Mouse (Mus musculus) hindbrain, embryonic 13.5 days (tissue): ENCODE results near the gene Cluap1. TPM values are rescaled to one million over a fixed set of nuclear protein-coding genes. Genes with fewer than 3 reads are reported as not detected.

ENCODE experiments used
- ATAC-seq: fragments of 200-750 bp; cut with Nextera tagmentation; 2 replicates; pipeline ENCODE4 v1.8.0; 2017; ENCODE audit warnings: moderate TSS enrichment; ENCODE audit not compliant: low FRiP score
- H3K27ac ChIP-seq: fragments of 300-500 bp; sonication (generic); 2 replicates; pipeline ENCODE4 v1.5.1; 2015; ENCODE audit warnings: inconsistent platforms, mild to moderate bottlenecking, moderate library complexity
- H3K27me3 ChIP-seq: fragments of 300-500 bp; sonication (generic); 2 replicates; pipeline ENCODE4 v1.6.1; 2015; ENCODE audit warnings: mild to moderate bottlenecking, inconsistent platforms
- H3K36me3 ChIP-seq: fragments of 300-500 bp; sonication (generic); 2 replicates; pipeline ENCODE4 v1.6.1; 2015; ENCODE audit warnings: mild to moderate bottlenecking, inconsistent platforms
- H3K4me1 ChIP-seq: fragments of 300-500 bp; sonication (generic); replicated peaks from 2 replicates; pipeline ENCODE4 v1.6.1; 2015; ENCODE audit warnings: inconsistent platforms
- H3K4me2 ChIP-seq: fragments of 300-500 bp; sonication (generic); 2 replicates; pipeline ENCODE4 v1.6.1; 2015; ENCODE audit warnings: inconsistent platforms, mild to moderate bottlenecking, moderate library complexity
- H3K4me3 ChIP-seq: fragments of 300-500 bp; sonication (generic); 2 replicates; pipeline ENCODE4 v1.5.1; 2015; ENCODE audit warnings: mild to moderate bottlenecking, inconsistent platforms
- H3K9ac ChIP-seq: fragments of 300-500 bp; sonication (generic); 2 replicates; pipeline ENCODE4 v1.6.1; 2015; ENCODE audit warnings: mild to moderate bottlenecking, inconsistent platforms
- H3K9me3 ChIP-seq: fragments of 300-500 bp; sonication (generic); 2 replicates; pipeline ENCODE4 v1.6.1; 2016; ENCODE audit warnings: inconsistent platforms
- WGBS: fragments of 180-500 bp; shearing (Covaris S2); methylation state at CpG from one replicate; pipeline ENCODE4 v1.1.7; 2015; 5-methylcytosine and 5-hydroxymethylcytosine counted together
- polyA plus RNA-seq: library from polyadenylated mRNA; unstranded; fragments of >200 nt; fragmentation: Nextera tagmentation; extraction: Ambion mirVana; gene quantifications from 2 replicates; pipeline ENCODE4 v1.2.1, GENCODE M21; 2015

Cluap1 gene
- polyA plus RNA-seq: 34.4 and 35.8 TPM in 2 replicates

- peaks cover 50% of the 10 kb centered on the region for H3K36me3 ChIP-seq
- peak within 1 kb of the TSS; percentile 80 for H3K9ac ChIP-seq
- peak within 1 kb of the TSS; percentile 64 for H3K4me3 ChIP-seq
- H3K27me3 ChIP-seq: no peaks in the 10 kb centered on the region
- no peaks in the 10 kb centered on the region for H3K9me3 ChIP-seq
- peak; percentile 98 for ATAC-seq
- peak within 1 kb of the TSS; percentile 84 for H3K27ac ChIP-seq
- peaks cover 21% of the 10 kb centered on the region for H3K4me1 ChIP-seq
- peak within 1 kb of the TSS; percentile 68 for H3K4me2 ChIP-seq
- WGBS: 0% methylated on average over 33 of the region's 33 CpGs
Observed at GRCm38 (mm10) chr16:3908537-3909111, at the start of gene Cluap1, which contains the start of gene 1700037C18Rik. Gene Cluap1 (plus strand): TSS chr16:3908801. Gene 1700037C18Rik (minus strand): TSS chr16:3908689.

DNA sequence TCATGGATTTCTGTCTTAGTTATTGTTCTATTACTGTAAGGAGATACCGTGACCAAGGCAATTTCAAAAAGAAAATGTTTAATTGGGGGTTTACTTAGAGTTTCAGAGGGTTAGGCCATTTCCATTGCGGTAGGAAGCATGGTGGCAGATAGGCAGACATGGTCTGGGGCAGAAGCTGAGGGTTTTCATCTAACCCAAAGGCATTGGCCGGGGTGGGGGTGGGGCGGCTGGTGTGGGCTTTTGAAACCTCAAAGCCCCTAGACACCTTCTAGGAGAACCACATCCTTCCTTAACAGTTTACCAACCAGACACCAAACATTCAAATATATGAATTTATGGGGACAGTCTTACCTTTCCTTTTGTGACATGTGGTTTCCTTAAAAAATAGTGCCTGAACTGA, 49.3 kb upstream of the Cluap1 start:
- Histone ChIP-seq H3K9me3 (no peaks in the 10 kb centered on the region), H3K4me2 (no peak overlapping the region), H3K36me3 (peaks cover 36% of the 10 kb centered on the region), H3K9ac (no peak overlapping the region), H3K4me3 (no peak overlapping the region), H3K27ac (no peak overlapping the region), H3K4me1 (no peaks in the 10 kb centered on the region), H3K27me3 (no peaks in the 10 kb centered on the region)
- 92% methylated on average over 4 of the region's 4 CpGs for WGBS
- ATAC-seq: no peak

GRCm38 (mm10) chr16:3871815-3872214, 36.8 kb upstream of the Cluap1 start:
- Histone ChIP-seq H3K4me3 (peak overlapping the region; percentile 55), H3K4me2 (peak overlapping the region; percentile 83), H3K4me1 (peaks cover 23% of the 10 kb centered on the region), H3K36me3 (peaks cover 27% of the 10 kb centered on the region), H3K27me3 (no peaks in the 10 kb centered on the region), H3K27ac (peak overlapping the region; percentile 53; the same call in 1 of the 2 replicates), H3K9ac (peak overlapping the region; percentile 75), H3K9me3 (no peaks in the 10 kb centered on the region)
- no peak for ATAC-seq
- WGBS: 4% methylated on average over 16 of the region's 16 CpGs

- H3K9me3 ChIP-seq: no peaks in the 10 kb centered on the region
- no peaks in the 10 kb centered on the region for H3K27me3 ChIP-seq
Observed at GRCm38 (mm10) chr16:3872216-3873047, 36.2 kb upstream of the Cluap1 start, which contains the start of gene Naa60. Gene Naa60 (plus strand): TSS chr16:3872375.

DNA sequence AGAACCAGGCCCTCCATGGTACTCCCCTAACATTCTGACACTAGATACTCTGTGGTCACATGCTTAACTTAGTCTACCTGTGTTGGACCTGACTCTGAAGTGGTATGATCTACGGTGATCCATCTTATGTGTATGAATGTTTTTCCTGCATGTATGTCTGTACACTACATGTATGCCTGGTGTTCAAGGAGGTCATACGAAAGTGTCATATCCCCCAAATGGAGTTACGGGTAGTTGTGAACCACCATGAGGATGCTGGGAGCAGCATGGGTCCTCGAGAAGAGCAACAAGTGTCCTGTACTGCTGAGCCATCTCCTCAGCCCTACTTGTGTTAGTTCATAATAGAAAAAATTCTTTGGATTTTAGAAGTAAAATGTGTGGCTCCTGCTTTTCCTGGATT, 32.3 kb upstream of the Cluap1 start:
- H3K9me3 ChIP-seq: no peaks in the 10 kb centered on the region
- H3K36me3 ChIP-seq: peaks cover 38% of the 10 kb centered on the region
- ATAC-seq: no peak
- H3K27ac ChIP-seq: no peak overlapping the region
- H3K4me1 ChIP-seq: peaks cover 30% of the 10 kb centered on the region
- H3K27me3 ChIP-seq: no peaks in the 10 kb centered on the region
- no peak overlapping the region for H3K4me2 ChIP-seq
- H3K4me3 ChIP-seq: no peak overlapping the region
- H3K9ac ChIP-seq: no peak overlapping the region
- 95% methylated on average over 4 of the region's 4 CpGs for WGBS

More at GRCm38 (mm10) chr16:3872216-3873047, 36.2 kb upstream of the Cluap1 start, which contains the start of gene Naa60:
- ATAC-seq: peak; percentile 98
- Histone ChIP-seq H3K36me3 (peaks cover 29% of the 10 kb centered on the region), H3K4me1 (peaks cover 23% of the 10 kb centered on the region), H3K4me3 (peak within 1 kb of the TSS; percentile 55), H3K27ac (peak within 1 kb of the TSS; percentile 69), H3K9ac (peak within 1 kb of the TSS; percentile 75), H3K4me2 (peak within 1 kb of the TSS; percentile 83)
- WGBS: 5% methylated on average over 47 of the region's 47 CpGs

- H3K27ac ChIP-seq: peak within 1 kb of the TSS; percentile 98
- H3K9ac ChIP-seq: peak within 1 kb of the TSS; percentile 92
- peak within 1 kb of the TSS; percentile 75 for H3K4me2 ChIP-seq
- peaks cover 51% of the 10 kb centered on the region for H3K4me1 ChIP-seq
- H3K9me3 ChIP-seq: no peaks in the 10 kb centered on the region
- peaks cover 16% of the 10 kb centered on the region for H3K36me3 ChIP-seq
- under 1% methylated on average over 86 of the region's 88 CpGs for WGBS
- ATAC-seq: peak; percentile 98
- peak within 1 kb of the TSS; percentile 91 for H3K4me3 ChIP-seq
- no peaks in the 10 kb centered on the region for H3K27me3 ChIP-seq
Observed at GRCm38 (mm10) chr16:3884201-3885064, 24.2 kb upstream of the Cluap1 start, which contains the start of the genes Zfp597 and Gm20695. Gene Zfp597 (minus strand): TSS chr16:3884561. Gene Gm20695 (plus strand): TSS chr16:3884648.

GRCm38 (mm10) chr16:3885065-3885670, 23.4 kb upstream of the Cluap1 start:
- Histone ChIP-seq H3K4me1 (peaks cover 51% of the 10 kb centered on the region), H3K9me3 (no peaks in the 10 kb centered on the region), H3K4me2 (peak overlapping the region; percentile 75), H3K4me3 (peak overlapping the region; percentile 91), H3K27me3 (no peaks in the 10 kb centered on the region), H3K27ac (peak overlapping the region; percentile 98), H3K9ac (peak overlapping the region; percentile 92), H3K36me3 (peaks cover 13% of the 10 kb centered on the region)
- no peak for ATAC-seq
- 2% methylated on average over 10 of the region's 10 CpGs for WGBS

DNA sequence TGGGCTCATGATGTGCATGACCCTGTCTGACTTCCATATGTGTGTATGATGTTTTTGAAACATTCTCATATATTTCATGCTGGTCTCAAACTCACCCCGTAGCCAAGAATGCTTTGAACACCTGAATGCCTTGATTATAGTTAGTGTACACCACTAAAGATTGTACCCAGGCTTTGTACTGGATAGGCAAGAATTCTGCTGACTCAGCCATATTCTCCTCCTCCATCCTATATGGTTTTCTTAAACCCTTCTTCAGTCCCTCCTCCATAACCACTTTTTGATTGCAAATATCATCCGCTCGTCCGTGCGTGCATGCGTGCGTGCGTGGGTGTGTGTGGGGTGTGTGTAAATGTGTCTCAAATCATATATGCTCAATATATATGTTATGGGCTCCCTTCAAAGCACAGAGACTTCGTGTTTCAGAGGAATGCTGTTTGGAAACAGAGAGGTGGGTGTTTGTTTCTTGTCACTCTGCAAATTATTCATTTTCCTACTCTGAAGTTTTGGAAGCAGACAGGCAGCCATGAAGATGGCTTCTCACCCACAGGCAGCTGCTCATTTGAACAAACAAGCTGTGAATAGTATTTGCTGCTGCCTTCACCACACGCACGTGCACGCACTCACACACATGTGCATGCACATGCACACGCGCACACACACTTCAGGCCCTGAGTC, 16.8 kb upstream of the Cluap1 start:
- ATAC-seq: no peak
- H3K36me3 ChIP-seq: peaks cover 23% of the 10 kb centered on the region
- 95% methylated on average over 14 of the region's 14 CpGs for WGBS
- peaks cover 8% of the 10 kb centered on the region for H3K4me1 ChIP-seq
- H3K27me3 ChIP-seq: no peaks in the 10 kb centered on the region
- no peak overlapping the region for H3K27ac ChIP-seq
- no peak overlapping the region for H3K4me3 ChIP-seq
- no peak overlapping the region for H3K4me2 ChIP-seq
- H3K9ac ChIP-seq: no peak overlapping the region
- H3K9me3 ChIP-seq: no peaks in the 10 kb centered on the region

GRCm38 (mm10) chr16:3893739-3894138, 14.9 kb upstream of the Cluap1 start:
- H3K27ac ChIP-seq: no peak overlapping the region
- no peaks in the 10 kb centered on the region for H3K4me1 ChIP-seq
- ATAC-seq: no peak
- no peak overlapping the region for H3K4me2 ChIP-seq
- no peaks in the 10 kb centered on the region for H3K9me3 ChIP-seq
- no peaks in the 10 kb centered on the region for H3K27me3 ChIP-seq
- 78% methylated on average over 3 of the region's 3 CpGs for WGBS
- peaks cover 42% of the 10 kb centered on the region for H3K36me3 ChIP-seq
- no peak overlapping the region for H3K4me3 ChIP-seq
- H3K9ac ChIP-seq: no peak overlapping the region

- H3K9me3 ChIP-seq: no peaks in the 10 kb centered on the region
- H3K27ac ChIP-seq: peak overlapping the region; percentile 30; the same call in 1 of the 2 replicates
- H3K27me3 ChIP-seq: no peaks in the 10 kb centered on the region
- WGBS: 86% methylated on average over 9 of the region's 9 CpGs
- ATAC-seq: no peak
- no peaks in the 10 kb centered on the region for H3K4me1 ChIP-seq
- no peak overlapping the region for H3K4me2 ChIP-seq
- no peak overlapping the region for H3K4me3 ChIP-seq
- peaks cover 58% of the 10 kb centered on the region for H3K36me3 ChIP-seq
- H3K9ac ChIP-seq: no peak overlapping the region
Observed at GRCm38 (mm10) chr16:3895173-3895792, 13.3 kb upstream of the Cluap1 start.

- ATAC-seq: no peak
- no peak overlapping the region for H3K4me3 ChIP-seq
- peaks cover 66% of the 10 kb centered on the region for H3K36me3 ChIP-seq
- no peaks in the 10 kb centered on the region for H3K27me3 ChIP-seq
- 89% methylated on average over 6 of the region's 6 CpGs for WGBS
- no peaks in the 10 kb centered on the region for H3K4me1 ChIP-seq
- H3K9me3 ChIP-seq: no peaks in the 10 kb centered on the region
- H3K9ac ChIP-seq: no peak overlapping the region
- no peak overlapping the region for H3K27ac ChIP-seq
- no peak overlapping the region for H3K4me2 ChIP-seq
Observed at GRCm38 (mm10) chr16:3896046-3896445, 12.6 kb upstream of the Cluap1 start.
